Comparison of ENCODE assay signal across 27 mouse cellular contexts in the genomic region with DNA sequence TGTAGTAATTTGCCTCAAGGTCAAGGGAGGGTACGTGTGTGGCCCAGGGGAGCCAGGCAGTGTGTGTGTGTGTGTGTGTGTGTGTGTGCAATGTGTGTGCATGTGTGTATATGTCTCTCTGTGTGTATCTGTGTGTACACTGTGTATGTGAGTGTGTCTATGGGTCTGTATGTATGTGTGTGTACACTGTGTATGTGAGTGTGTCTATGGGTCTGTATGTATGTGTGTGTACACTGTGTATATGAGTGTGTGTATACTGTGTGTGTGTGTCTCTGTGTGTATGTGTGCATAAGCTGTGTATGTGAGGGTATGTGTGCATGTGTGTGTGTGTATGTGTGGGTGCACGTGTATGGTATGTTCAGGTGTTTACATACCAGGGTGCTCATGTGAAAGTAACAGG. TPM values are rescaled to one million over a fixed set of nuclear protein-coding genes. Genes with fewer than 3 reads are reported as not detected.
"Had no signal": no experiment of that assay in that cellular context is flagged by ENCODE, and none has a peak within 500 bp of the region (broad histone marks: within the 10 kb centered on the region; RNA-seq: fewer than 3 reads in every experiment).

No protein-coding gene starts in this region.

- H3K27me3 ChIP-seq: intestine, embryonic 15.5 days had no signal

- DNase-seq: kidney, adult 11 months; kidney, adult 8-10 months; kidney, postnatal 14 days; kidney, postnatal 4 days; left cerebral cortex, postnatal 4 days; liver, postnatal 0 days; lung, embryonic 14.5 days; lung, postnatal 14 days; lung, postnatal 4 days; midbrain, embryonic 14.5 days; retina, postnatal 1 day; right cerebral cortex, postnatal 25 days; spleen, adult 18-20 months had no signal

- H3K4me1 ChIP-seq: intestine, embryonic 15.5 days had no signal

- H3K4me2 ChIP-seq: intestine, embryonic 15.5 days; limb, embryonic 12.5 days; limb, embryonic 15.5 days; liver, embryonic 11.5 days; lung, embryonic 14.5 days; midbrain, embryonic 11.5 days; neural tube, embryonic 13.5 days had no signal

- ATAC-seq: intestine, embryonic 15.5 days; liver, postnatal 0 days had no signal

- H3K27ac ChIP-seq: intestine, embryonic 15.5 days; left cerebral cortex, adult 2 months; limb, embryonic 12.5 days; limb, embryonic 15.5 days; liver, embryonic 14.5 days; neural tube, embryonic 13.5 days had no signal

- H3K9ac ChIP-seq: intestine, embryonic 15.5 days; limb, embryonic 12.5 days; limb, embryonic 15.5 days; liver, embryonic 14.5 days; liver, postnatal 0 days; lung, embryonic 14.5 days; neural tube, embryonic 13.5 days had no signal

- H3K9me3 ChIP-seq: intestine, embryonic 15.5 days; limb, embryonic 12.5 days; limb, embryonic 15.5 days; neural tube, embryonic 13.5 days had no signal

- H3K4me3 ChIP-seq: intestine, embryonic 15.5 days; left cerebral cortex, adult 2 months; limb, embryonic 12.5 days; limb, embryonic 15.5 days; neural tube, embryonic 13.5 days had no signal

- H3K36me3 ChIP-seq: intestine, embryonic 15.5 days; limb, embryonic 12.5 days; limb, embryonic 15.5 days; neural tube, embryonic 13.5 days had no signal

RNA-seq across cellular contexts. Expression of a gene that starts 28.7 kb away (rescaled TPM):
- total RNA-seq: megakaryocyte progenitor cell, adult 5-6 weeks; megakaryocyte-erythroid progenitor cell, adult 5-6 weeks; neutrophil, adult 5-6 weeks had no signal
- polyA plus RNA-seq: intestine, embryonic 15.5 days; kidney, embryonic 16.5 days; limb, embryonic 12.5 days; limb, embryonic 15.5 days; liver, embryonic 11.5 days; liver, embryonic 14.5 days; liver, postnatal 0 days; lung, embryonic 14.5 days; stomach, embryonic 16.5 days; urinary bladder, adult 2 months had no signal
